Mouse (Mus musculus) right cerebral cortex, adult 18-20 months (tissue): ENCODE data around the gene Ss18l1.
A peak's percentile ranks its signal among the peaks of the same experiment; 100 is the strongest.

Experiments
- DNase-seq: peaks from one replicate; pipeline ENCODE4 v3.0.0; 2022; ENCODE audit warnings: mixed read lengths

The Ss18l1 gene

GRCm38 (mm10) chr2:180087472-180087871 lies 45.2 kb downstream of the Ss18l1 start:
- DNase-seq = no peak

- DNase-seq = no peak
These were observed 48.0 kb downstream of the Ss18l1 start for GRCm38 (mm10) chr2:180090285-180090684.

GRCm38 (mm10) chr2:180095711-180096110 lies 53.4 kb downstream of the Ss18l1 start:
- no peak for DNase-seq

GRCm38 (mm10) chr2:180097585-180097984 lies 55.3 kb downstream of the Ss18l1 start:
- DNase-seq = no peak

- no peak for DNase-seq
These were observed 55.9 kb downstream of the Ss18l1 start for GRCm38 (mm10) chr2:180098167-180098566.

GRCm38 (mm10) chr2:180099529-180099928 lies 57.2 kb downstream of the Ss18l1 start:
- peak; percentile 71 for DNase-seq

GRCm38 (mm10) chr2:180103151-180103977 lies 61.1 kb downstream of the Ss18l1 start:
- DNase-seq = no peak

GRCm38 (mm10) chr2:180103978-180104658 lies 61.8 kb downstream of the Ss18l1 start, which contains the start of gene Hrh3:
Gene Hrh3, minus strand, starts transcription at chr2:180104488.
- DNase-seq = peak; percentile 68

- DNase-seq = no peak
These were observed 62.5 kb downstream of the Ss18l1 start for GRCm38 (mm10) chr2:180104659-180105377.

- no peak for DNase-seq
These were observed 63.3 kb downstream of the Ss18l1 start for GRCm38 (mm10) chr2:180105441-180106190.

GRCm38 (mm10) chr2:180107081-180107480 lies 64.8 kb downstream of the Ss18l1 start:
- DNase-seq = no peak

- DNase-seq = no peak
These were observed 66.0 kb downstream of the Ss18l1 start for GRCm38 (mm10) chr2:180108285-180108684.

- DNase-seq = peak; percentile 90
These were observed 71.9 kb downstream of the Ss18l1 start for GRCm38 (mm10) chr2:180113909-180114890.

- peak; percentile 63 for DNase-seq
These were observed 73.0 kb downstream of the Ss18l1 start for GRCm38 (mm10) chr2:180115279-180115678.

- DNase-seq = peak; percentile 65
These were observed 73.8 kb downstream of the Ss18l1 start for GRCm38 (mm10) chr2:180116081-180116493.

GRCm38 (mm10) chr2:180116741-180117484 lies 74.6 kb downstream of the Ss18l1 start:
- DNase-seq = no peak

- DNase-seq = peak; percentile 71
These were observed 75.3 kb downstream of the Ss18l1 start for GRCm38 (mm10) chr2:180117485-180118194.

GRCm38 (mm10) chr2:180118661-180119438 lies 76.5 kb downstream of the Ss18l1 start, which contains the start of gene Osbpl2:
Gene Osbpl2, plus strand, starts transcription at chr2:180119306.
- peak; percentile 100 for DNase-seq
